Mouse (Mus musculus) liver, adult 10 weeks (tissue): ENCODE results near the gene Lap3. TPM values are rescaled to one million over a fixed set of nuclear protein-coding genes. Genes with fewer than 3 reads are reported as not detected.

Experiments used
- polyA plus RNA-seq: library from polyadenylated mRNA; stranded (reverse); fragments of 350-450 nt; fragmentation: Illumina TruSeq; extraction: RNeasy Lipid Tissue Mini Kit (QIAGEN cat#74804); gene quantifications from one replicate; pipeline ENCODE4 v1.2.3, GENCODE M21; 2014; ENCODE audit warnings: low read depth, low replicate concordance

Gene Lap3
- polyA plus RNA-seq: 287 TPM

DNA sequence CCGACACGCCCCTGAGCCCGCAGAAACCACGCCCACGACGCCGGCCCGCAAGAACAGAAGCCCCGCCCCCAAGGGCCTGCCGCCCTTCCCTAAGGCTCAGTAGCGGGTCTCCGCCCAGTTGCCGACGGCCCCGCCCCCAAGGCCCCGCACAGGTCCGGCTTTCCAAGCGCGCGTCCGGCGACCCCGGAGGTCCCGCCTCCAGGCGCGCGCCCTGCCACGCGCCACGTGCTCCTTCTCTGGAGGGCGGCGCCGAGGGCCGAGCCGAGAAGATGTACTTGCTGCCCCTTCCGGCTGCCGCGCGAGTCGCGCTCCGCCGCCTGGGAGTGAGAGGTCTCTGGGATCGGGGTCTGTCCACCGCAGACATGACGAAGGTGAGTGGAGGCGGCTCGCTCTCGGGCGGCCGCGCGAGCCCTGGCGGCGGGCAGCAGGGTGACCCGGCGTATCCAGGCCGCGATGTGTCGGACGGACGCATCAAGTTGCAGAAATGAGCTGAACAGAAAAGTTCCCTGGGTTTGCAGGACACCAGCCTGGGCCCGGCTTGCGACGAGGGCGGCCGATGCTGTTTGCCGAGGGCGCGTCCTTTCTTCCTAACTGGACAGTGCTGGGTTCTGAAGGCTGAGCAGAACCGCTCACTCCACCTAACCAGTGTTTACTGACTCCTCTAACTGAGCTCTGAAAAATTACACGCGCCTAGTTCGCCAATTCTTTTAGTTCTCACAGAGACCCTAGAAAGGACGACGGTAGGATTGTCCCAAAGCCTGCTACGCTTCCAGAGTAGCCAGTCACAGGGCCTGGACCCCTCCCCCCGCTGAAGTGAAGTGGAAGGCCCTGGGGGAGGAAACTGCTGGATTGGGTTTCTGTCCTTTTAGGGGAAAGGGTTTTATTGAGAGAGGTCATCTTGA lies at the start of gene Lap3:
Lap3 (plus strand) TSS at position 184 of the 902 bp plus-strand sequence.

GRCm38 (mm10) chr5:45449831-45450716 lies 43.1 kb upstream of the Lap3 start, which contains the start of gene Qdpr:
Gene Qdpr (minus strand): TSS chr5:45450236.

DNA sequence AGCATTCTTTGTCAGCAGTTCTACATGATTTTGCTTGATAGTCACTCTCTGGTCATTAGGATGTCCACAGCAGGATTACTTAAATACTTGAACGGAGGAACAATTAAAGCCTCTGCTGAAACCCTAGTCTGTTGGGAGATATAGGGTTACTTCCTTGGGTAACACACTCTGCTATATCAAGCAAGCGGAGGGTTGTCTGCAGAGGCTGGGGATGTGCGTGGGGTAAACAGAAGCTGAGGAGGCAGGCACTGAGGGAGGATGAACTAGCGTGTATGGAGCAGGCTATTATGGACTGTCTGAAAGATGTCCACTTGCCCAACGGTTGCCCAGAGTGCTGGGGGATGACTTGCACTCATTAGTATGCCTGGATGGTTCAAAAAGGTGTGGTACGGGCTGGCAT lies 39.7 kb upstream of the Lap3 start, which contains the start of gene Clrn2:
Clrn2 (plus strand) TSS at position 301 of the 400 bp plus-strand sequence.

GRCm38 (mm10) chr5:45519960-45520808 lies 27.0 kb downstream of the Lap3 start, which contains the start of gene Med28:
Gene Med28 (plus strand): TSS chr5:45520229.

Other genes with a start within 250 kb of the Lap3 start
- 577 TPM for gene Qdpr, start 43.1 kb upstream of the Lap3 start, polyA plus RNA-seq
- gene Clrn2, start 39.6 kb upstream of the Lap3 start, polyA plus RNA-seq: not detected
- gene Med28, start 26.9 kb downstream of the Lap3 start, polyA plus RNA-seq: 23.7 TPM
- gene Fam184b, start 146.2 kb downstream of the Lap3 start, polyA plus RNA-seq: 0.24 TPM
- 0.19 TPM for gene Ncapg, start 176.5 kb downstream of the Lap3 start, polyA plus RNA-seq